Mouse (Mus musculus): ENCODE measurements at regions not wholly inside any gene's neighbourhood (a gene's known extent, or its start where the extent isn't known, plus 50 kb on each side); places are given as distances from the start of the nearest gene placed in this dataset.
A peak's percentile ranks its signal among the peaks of the same experiment; 100 is the strongest.

DNA sequence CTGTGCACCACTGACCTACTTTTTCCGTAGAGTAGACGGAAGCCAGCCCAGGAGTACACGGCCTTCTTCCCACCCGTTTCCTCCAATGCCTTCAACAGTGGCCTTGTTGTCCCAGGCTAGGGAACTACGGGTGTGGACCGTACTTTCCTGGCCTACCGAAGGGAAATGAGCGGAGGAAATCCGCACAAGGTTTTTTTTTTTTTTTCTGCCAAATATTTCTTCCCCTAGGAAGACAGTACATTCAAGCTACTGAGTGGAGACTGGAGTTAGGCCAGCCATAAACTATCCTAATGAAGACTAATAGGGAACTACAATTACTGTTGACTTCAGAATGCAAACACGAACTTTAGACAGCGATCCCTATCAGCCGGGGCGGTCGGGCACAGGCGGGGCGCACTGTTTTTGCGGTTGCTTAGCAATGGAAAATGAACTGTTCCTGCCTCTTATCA, 177.3 kb downstream of the Ttc8 start:
- TF ChIP-seq CTCF (IDR thresholded peaks at IDR 0.05; ENCODE audit: borderline replicate concordance, extremely low read depth, insufficient read depth, insufficient read length) = no peak
- TF ChIP-seq POLR2A (IDR thresholded peaks at IDR 0.05; ENCODE audit: borderline replicate concordance, extremely low read depth, insufficient read depth, insufficient read length, poor library complexity, severe bottlenecking) = no peak
- no peak for DNase-seq (ENCODE audit: low read depth)

DNA sequence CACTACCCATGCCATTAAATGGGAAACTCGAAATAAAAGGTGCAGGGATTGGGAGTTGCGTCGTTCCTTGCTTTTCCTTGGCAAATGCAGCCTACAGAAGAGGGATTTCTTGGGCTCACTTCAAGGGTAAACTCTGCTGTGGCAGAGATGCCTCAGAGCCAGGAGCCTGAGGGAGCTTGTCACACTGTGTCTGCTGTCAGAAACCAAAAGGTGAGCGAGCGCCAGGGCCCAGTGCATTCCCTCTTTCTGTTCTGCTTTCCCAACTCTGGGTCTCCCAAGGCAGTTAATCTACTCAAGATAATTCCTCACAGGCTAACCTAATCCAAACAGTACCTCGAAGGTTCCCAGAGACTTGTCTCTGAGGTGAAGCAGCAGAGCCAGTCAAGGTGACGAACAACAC, 179.5 kb downstream of the Ttc8 start:
- TF ChIP-seq CTCF (IDR thresholded peaks at IDR 0.05; ENCODE audit: borderline replicate concordance, extremely low read depth, insufficient read depth, insufficient read length) (no peak), POLR2A (IDR thresholded peaks at IDR 0.05; ENCODE audit: borderline replicate concordance, extremely low read depth, insufficient read depth, insufficient read length, poor library complexity, severe bottlenecking) (no peak)
- DNase-seq (ENCODE audit: low read depth) = no peak

DNA sequence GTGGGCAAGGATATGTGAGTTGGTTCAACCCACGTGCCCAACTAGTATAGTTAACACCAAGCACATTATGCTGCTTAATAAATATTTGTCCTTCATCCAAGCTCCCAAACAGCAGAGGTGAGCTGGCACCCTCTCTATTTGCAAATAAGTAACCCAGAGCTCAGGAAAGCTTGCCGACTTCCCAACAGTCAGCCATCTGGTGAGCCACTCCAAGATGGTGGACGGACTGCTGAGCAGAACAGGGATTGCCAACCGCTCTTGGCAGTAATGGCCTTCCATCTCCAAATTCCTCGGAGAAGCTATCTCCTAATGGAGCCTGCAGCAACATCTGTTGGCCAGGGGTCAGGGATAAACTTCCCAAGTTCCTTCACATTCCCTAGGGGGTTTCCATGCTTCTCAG, 188.2 kb downstream of the Ttc8 start:
- no peak for DNase-seq (ENCODE audit: low read depth)
- TF ChIP-seq POLR2A (IDR thresholded peaks at IDR 0.05; ENCODE audit: borderline replicate concordance, extremely low read depth, insufficient read depth, insufficient read length, poor library complexity, severe bottlenecking) (no peak), CTCF (IDR thresholded peaks at IDR 0.05; ENCODE audit: borderline replicate concordance, extremely low read depth, insufficient read depth, insufficient read length) (no peak)

DNA sequence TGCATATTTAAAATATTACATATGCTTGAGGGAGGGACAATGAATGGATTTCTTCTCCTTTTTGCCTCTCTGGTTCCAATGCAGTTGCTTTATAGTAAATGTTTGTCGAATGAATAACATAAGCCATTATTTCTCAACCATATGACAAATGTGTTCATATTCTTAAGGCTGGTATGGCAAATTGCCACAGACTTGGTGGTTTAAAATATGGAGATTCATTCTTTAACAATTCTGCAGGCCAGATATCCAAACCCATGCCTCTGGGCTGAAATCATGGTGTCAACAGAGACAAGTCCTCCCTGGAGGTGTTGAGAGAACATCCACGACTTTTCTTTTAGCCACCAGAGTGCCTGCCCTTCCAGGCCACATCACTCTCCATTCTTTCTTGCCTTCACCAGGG, 193.4 kb downstream of the Ttc8 start:
- DNase-seq (ENCODE audit: low read depth) = no peak
- TF ChIP-seq POLR2A (IDR thresholded peaks at IDR 0.05; ENCODE audit: borderline replicate concordance, extremely low read depth, insufficient read depth, insufficient read length, poor library complexity, severe bottlenecking) = no peak
- TF ChIP-seq CTCF (IDR thresholded peaks at IDR 0.05; ENCODE audit: borderline replicate concordance, extremely low read depth, insufficient read depth, insufficient read length) = no peak

DNA sequence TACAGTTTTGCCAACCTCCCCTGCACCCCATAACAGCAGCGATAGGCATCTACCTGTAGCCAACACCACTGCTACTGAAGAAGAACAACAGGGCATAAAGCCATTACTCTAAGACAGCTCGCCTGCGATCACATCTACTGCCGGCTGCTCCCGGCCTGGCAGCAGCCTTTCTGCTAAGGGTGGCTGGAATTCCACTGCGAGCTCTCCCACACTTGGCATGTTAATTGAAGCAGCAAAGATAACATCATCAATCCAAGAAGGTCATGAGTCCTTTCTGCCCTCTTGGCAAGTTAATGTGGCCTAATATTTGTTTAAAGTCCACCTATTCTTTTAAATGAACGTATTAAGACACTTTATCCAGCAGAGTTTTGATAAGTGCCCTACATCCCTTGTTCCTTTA, 196.1 kb downstream of the Ttc8 start:
- DNase-seq (ENCODE audit: low read depth) = no peak
- no peak for TF ChIP-seq POLR2A (IDR thresholded peaks at IDR 0.05; ENCODE audit: borderline replicate concordance, extremely low read depth, insufficient read depth, insufficient read length, poor library complexity, severe bottlenecking)
- TF ChIP-seq CTCF (IDR thresholded peaks at IDR 0.05; ENCODE audit: borderline replicate concordance, extremely low read depth, insufficient read depth, insufficient read length) = no peak

DNA sequence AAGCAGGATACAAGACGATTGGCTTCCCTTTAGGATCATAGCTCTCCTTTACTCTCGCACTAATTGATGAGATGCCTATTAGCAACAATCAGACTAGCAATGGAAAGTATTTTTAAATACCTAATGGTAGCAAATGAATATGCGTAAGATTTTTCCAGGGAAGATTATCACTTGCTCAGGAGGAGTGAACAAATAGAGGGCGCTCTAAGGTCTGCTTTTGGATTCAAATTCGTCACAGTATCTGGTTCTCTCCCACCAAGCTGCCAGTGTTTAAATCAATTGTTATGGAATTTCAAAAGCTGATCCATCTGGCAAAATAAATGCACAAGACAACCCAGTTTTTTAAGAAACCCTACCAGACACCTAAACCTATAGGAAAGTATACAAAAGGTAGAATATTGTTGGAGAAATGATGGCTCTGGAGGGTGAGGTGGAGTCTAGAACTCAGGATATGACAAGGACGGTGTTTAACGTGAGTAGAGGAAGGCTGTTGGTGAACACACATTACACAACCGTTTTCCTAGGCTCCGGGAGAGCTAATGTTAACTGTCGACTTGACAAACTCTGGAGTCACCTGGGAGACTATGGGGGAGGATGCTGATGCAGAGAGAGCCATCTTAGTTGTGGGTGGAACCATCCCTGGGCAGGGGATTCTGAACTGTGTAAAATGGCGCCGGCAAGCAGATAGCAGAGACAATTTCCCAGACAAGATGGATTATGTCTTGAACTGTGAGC, 198.2 kb downstream of the Ttc8 start:
- TF ChIP-seq CTCF (IDR thresholded peaks at IDR 0.05; ENCODE audit: borderline replicate concordance, extremely low read depth, insufficient read depth, insufficient read length) (no peak), POLR2A (IDR thresholded peaks at IDR 0.05; ENCODE audit: borderline replicate concordance, extremely low read depth, insufficient read depth, insufficient read length, poor library complexity, severe bottlenecking) (no peak)
- peak; percentile 49 for DNase-seq (ENCODE audit: low read depth)

DNA sequence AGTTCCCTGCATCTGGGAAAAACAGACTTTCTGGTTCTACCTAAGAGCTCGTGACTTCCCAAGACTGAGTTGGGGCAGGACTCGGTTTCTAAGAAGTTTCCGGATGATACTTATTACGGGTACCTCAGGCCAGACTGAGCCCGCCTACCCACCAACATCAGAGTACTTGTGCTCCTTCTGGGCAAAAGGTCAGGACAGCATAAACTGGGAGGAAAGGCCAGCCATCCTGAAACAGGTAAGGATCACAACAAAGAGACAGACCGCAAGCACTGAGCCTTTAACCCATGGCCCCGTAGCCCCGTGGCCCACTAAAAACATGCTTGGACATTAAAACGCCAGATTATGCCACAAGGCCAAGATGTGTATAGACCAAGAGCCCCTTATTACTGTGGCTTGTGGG, 199.6 kb downstream of the Ttc8 start:
- no peak for DNase-seq (ENCODE audit: low read depth)
- TF ChIP-seq CTCF (IDR thresholded peaks at IDR 0.05; ENCODE audit: borderline replicate concordance, extremely low read depth, insufficient read depth, insufficient read length) (no peak), POLR2A (IDR thresholded peaks at IDR 0.05; ENCODE audit: borderline replicate concordance, extremely low read depth, insufficient read depth, insufficient read length, poor library complexity, severe bottlenecking) (no peak)

DNA sequence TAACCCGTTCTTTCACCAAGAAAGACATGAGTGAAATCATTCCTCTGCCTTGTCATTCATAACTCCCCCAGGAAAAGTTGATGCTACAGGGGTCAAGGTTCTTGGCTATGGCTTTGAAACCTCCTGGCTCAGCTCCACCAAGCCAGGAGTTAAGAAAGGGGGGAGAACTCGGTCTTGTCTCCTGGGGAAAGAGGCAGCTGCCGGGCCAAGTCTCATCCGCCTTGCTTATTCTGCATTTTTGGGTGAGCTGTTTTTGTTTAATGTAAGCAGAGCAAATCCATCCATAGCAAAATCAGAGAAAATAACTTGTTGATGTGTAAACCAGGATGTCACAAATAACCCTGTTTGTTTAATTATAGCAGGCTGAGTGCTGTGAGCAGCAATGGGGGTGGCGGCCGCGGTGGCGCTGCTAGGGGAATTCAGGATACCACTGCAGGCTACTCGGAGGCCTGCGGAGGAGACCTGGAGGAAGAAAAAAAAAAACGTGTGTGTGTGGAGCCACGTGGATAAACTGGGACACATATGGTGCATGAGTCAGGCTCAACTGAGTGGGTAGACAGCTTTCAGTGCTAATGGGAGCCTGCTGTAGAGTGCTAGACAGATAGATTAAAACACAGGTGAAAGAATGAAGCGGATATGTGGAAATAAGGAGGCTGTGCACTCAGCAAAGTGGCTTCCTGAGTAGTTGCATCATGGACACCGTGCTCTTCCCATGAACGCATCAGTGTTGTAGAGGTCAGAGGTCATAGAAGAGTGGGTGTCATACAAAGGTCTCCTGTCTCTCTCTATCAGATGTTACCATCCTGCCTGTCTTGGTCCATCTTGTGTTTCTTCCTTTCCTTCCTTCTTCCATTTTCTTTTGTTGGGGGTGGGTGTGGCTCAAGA, 203.5 kb downstream of the Ttc8 start:
- peak; percentile 17 for DNase-seq (ENCODE audit: low read depth)
- no peak for TF ChIP-seq CTCF (IDR thresholded peaks at IDR 0.05; ENCODE audit: borderline replicate concordance, extremely low read depth, insufficient read depth, insufficient read length)
- TF ChIP-seq POLR2A (IDR thresholded peaks at IDR 0.05; ENCODE audit: borderline replicate concordance, extremely low read depth, insufficient read depth, insufficient read length, poor library complexity, severe bottlenecking) = no peak

DNA sequence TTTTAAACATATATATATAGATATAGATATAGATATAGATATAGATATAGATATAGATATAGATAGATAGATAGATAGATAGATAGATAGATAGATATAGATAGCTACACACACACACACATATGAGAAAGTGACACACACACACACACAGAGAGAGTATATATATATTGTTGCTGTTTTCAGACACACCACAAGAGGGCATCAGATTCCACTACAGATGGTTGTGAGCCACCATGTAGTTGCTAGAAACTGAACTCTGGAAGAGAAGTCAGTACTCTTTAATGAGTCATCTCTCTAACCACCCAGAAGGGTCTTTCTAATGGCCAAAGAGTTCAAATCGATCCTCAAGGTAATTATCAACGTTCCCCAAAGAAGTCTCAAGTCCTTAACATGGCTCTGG, 205.8 kb downstream of the Ttc8 start:
- TF ChIP-seq CTCF (IDR thresholded peaks at IDR 0.05; ENCODE audit: borderline replicate concordance, extremely low read depth, insufficient read depth, insufficient read length) = no peak
- no peak for TF ChIP-seq POLR2A (IDR thresholded peaks at IDR 0.05; ENCODE audit: borderline replicate concordance, extremely low read depth, insufficient read depth, insufficient read length, poor library complexity, severe bottlenecking)
- DNase-seq (ENCODE audit: low read depth) = no peak
